Mouse (Mus musculus) lung, postnatal 4 days (tissue): ENCODE measurements around the gene Commd8.
"Not testable (repeated sequence)": the region's sequence is repeated elsewhere in the genome, so short reads cannot be mapped to it uniquely, and the experiment has no call there.

Experiments used
- DNase-seq, 2 experiments: peaks; one replicate each; pipeline ENCODE4 v3.0.0; 2021

The Commd8 gene

DNA sequence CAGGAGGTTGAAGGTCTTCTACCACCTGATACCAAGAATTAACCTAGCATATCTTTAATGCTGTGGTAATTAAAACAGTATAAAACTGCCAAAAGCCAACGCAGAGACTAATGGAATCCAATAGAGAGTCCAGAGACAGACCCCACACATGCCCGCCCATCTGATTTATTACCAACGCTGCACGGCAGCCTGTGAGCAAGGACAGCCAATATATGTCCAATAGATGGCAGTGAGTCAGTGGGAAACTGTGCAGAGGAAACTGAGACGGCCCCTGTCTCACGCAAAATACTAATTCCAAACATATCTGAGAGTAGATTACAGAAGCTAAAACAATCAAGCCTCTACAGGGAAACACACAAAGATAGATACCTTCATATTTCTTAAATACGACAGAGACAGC is 3.6 kb downstream of the Commd8 start:
- DNase-seq: no peak

DNA sequence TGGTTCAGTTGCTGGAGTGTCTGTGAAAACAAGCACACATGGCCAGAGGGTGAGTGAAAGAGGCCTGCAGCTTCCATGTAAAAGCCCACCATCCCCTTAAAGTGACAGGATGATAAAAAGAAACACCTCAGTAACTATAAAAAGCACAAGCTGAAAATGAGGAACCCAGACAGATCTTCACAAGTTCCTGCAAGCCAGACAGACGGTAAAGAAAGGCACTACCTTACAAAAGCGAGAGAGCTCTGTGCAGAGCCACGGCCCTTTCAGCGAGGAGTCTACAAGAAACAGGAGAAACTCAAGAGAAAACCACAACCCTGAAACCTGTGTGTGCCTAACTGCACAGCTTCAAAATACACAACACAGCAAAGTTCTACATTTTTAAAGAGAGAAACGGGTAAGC is 5.1 kb downstream of the Commd8 start:
- DNase-seq: no peak

- no peak for DNase-seq
Observed at GRCm38 (mm10) chr5:72160781-72161485, 7.1 kb downstream of the Commd8 start.

- peak in 1 of 2 experiments; percentile 11 for DNase-seq
Observed at GRCm38 (mm10) chr5:72159537-72159936, 8.5 kb downstream of the Commd8 start.

DNA sequence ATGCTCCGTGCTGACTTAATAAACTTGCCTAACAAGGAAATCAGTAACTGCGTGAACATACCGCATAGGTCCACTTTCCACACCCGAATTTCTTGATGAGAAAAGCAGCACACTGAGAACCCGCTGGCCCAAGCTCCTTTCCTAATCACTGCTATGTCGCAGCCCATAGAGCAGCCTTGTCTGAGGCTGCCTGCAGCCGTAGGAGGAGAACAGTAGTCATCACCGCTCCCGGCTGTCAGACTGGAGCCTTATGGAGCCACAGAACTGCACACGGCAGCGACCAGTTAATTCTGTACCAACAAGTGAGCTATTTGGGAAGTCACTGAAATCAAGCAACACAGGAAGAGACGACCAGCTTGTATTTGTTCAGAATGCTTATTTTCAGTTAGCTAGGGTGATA is 9.3 kb downstream of the Commd8 start:
- DNase-seq: no peak

DNA sequence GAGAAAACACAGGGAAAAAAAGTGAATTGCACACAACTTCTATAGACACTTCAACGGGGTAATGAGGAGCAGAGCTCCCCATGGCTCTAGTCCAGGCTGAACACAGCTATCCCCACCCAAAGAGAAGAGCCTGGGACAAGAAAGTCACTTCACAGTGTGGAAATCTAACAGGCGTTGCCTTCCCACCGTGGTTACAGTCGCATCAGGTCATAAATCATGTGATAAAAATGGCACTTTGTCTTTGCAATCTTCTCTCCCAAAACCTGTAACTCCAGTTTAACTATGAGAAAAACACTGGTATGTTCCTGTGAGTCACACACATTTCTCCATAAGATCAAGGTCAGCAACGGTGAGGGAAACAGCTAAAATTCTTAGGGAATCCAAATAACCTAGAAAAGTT is 11.4 kb downstream of the Commd8 start:
- DNase-seq: no peak

DNA sequence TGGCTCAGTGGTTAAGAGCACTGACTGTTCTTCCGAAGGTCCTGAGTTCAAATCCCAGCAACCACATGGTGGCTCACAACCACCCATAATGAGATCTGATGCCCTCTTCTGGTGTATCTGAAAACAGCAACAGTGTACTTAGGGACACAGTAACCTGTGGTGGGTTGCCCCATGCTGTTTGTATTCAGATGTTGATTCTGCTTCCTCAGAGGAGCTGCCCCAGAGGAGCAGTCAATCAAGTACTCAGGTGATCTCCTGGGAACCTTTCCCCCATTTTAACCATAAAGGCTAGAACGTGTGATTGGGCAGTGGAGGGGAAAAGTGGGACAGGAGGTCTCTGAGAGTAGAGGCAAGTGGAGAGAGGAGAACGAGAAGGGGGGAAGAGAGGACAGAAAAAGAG is 12.3 kb downstream of the Commd8 start:
- not testable (repeated sequence) for DNase-seq

DNA sequence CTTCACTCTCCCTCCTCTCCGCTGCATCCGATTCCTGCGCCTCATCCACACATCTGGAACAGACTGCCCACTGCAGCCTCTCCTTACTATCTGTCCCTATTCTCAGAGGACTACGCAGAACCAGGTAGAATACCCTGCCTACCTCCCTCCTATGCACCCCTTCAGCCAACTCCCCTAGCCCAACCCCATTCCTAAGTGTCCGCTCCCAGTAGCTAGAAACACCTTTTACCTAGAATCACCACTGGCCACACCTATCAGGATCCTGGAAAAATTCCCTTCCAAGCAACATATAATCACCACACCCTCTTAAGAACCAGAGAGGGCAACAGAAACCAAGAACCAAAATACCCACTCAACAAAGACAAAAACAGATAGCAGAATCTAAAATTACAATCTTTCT is 17.1 kb downstream of the Commd8 start:
- DNase-seq: no peak

DNA sequence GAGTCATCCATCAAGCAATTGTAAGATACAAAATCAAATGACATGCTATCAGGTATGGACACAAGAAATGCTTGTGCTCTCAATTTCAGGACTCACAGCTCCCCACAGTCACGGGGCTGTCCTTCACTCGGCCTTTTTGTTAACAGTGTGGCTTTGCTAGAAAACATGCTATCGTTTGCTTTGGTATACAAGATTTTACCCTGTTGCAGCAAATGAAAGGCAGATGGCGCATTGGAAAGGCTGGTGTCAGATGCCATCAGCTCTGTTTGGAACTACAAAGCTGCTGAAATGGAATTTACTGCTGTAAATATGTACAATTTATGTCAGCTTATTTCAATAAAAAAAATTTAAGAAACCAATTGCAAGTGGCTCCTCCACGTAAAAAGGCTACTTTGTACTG is 19.3 kb downstream of the Commd8 start:
- no peak for DNase-seq

GRCm38 (mm10) chr5:72139619-72140018 is 28.4 kb downstream of the Commd8 start:
- no peak for DNase-seq

- no peak for DNase-seq
Observed at GRCm38 (mm10) chr5:72138256-72138655, 29.7 kb downstream of the Commd8 start.

GRCm38 (mm10) chr5:72133906-72134305 is 34.1 kb downstream of the Commd8 start:
- no peak for DNase-seq

GRCm38 (mm10) chr5:72126681-72127080 is 41.3 kb downstream of the Commd8 start:
- DNase-seq: no peak

- DNase-seq: no peak
Observed at GRCm38 (mm10) chr5:72122414-72123037, 45.5 kb downstream of the Commd8 start.
